Mouse (Mus musculus): ENCODE measurements at regions not wholly inside any gene's neighbourhood (a gene's known extent, or its start where the extent isn't known, plus 50 kb on each side); places are given as distances from the start of the nearest gene placed in this dataset.

GRCm38 (mm10) chr8:30797341-30797740 is 2631.2 kb upstream of the 5930422O12Rik start:
- no peak for DNase-seq (ENCODE audit: low spot score)

GRCm38 (mm10) chr8:30817028-30817427 is 2611.5 kb upstream of the 5930422O12Rik start:
- DNase-seq (ENCODE audit: low spot score), result no peak

GRCm38 (mm10) chr8:30822835-30823587 is 2605.5 kb upstream of the 5930422O12Rik start:
- no peak for DNase-seq (ENCODE audit: low spot score)

- no peak for DNase-seq (ENCODE audit: low spot score)
Measured at GRCm38 (mm10) chr8:30823588-30823938, 2604.9 kb upstream of the 5930422O12Rik start.

GRCm38 (mm10) chr8:30826021-30826420 is 2602.5 kb upstream of the 5930422O12Rik start:
- no peak for DNase-seq (ENCODE audit: low spot score)

GRCm38 (mm10) chr8:30838056-30838455 is 2590.5 kb upstream of the 5930422O12Rik start:
- no peak for DNase-seq (ENCODE audit: low spot score)

GRCm38 (mm10) chr8:30840064-30840463 is 2588.4 kb upstream of the 5930422O12Rik start:
- DNase-seq (ENCODE audit: low spot score), result peak; percentile 80

- DNase-seq (ENCODE audit: low spot score), result no peak
Measured at GRCm38 (mm10) chr8:30863017-30863416, 2565.5 kb upstream of the 5930422O12Rik start.

- DNase-seq (ENCODE audit: low spot score), result no peak
Measured at GRCm38 (mm10) chr8:30906044-30906695, 2522.3 kb upstream of the 5930422O12Rik start.

GRCm38 (mm10) chr8:30913664-30914063 is 2514.8 kb upstream of the 5930422O12Rik start:
- DNase-seq (ENCODE audit: low spot score), result no peak

GRCm38 (mm10) chr8:30915127-30915526 is 2513.4 kb upstream of the 5930422O12Rik start:
- DNase-seq (ENCODE audit: low spot score), result no peak

GRCm38 (mm10) chr8:30915601-30916171 is 2512.8 kb upstream of the 5930422O12Rik start:
- DNase-seq (ENCODE audit: low spot score), result peak; percentile 5

- no peak for DNase-seq (ENCODE audit: low spot score)
Measured at GRCm38 (mm10) chr8:30916184-30916751, 2512.2 kb upstream of the 5930422O12Rik start.

GRCm38 (mm10) chr8:30921451-30921850 is 2507.1 kb upstream of the 5930422O12Rik start:
- DNase-seq (ENCODE audit: low spot score), result no peak

- peak; percentile 58 for DNase-seq (ENCODE audit: low spot score)
Measured at GRCm38 (mm10) chr8:30923301-30924159, 2505.0 kb upstream of the 5930422O12Rik start.

- no peak for DNase-seq (ENCODE audit: low spot score)
Measured at GRCm38 (mm10) chr8:30924160-30924534, 2504.4 kb upstream of the 5930422O12Rik start.

- DNase-seq (ENCODE audit: low spot score), result no peak
Measured at GRCm38 (mm10) chr8:30924656-30925055, 2503.9 kb upstream of the 5930422O12Rik start.

- no peak for DNase-seq (ENCODE audit: low spot score)
Measured at GRCm38 (mm10) chr8:30937449-30938075, 2490.9 kb upstream of the 5930422O12Rik start.

GRCm38 (mm10) chr8:30940901-30941300 is 2487.6 kb upstream of the 5930422O12Rik start:
- no peak for DNase-seq (ENCODE audit: low spot score)

GRCm38 (mm10) chr8:30941511-30942175 is 2486.9 kb upstream of the 5930422O12Rik start:
- no peak for DNase-seq (ENCODE audit: low spot score)
